Mouse (Mus musculus) megakaryocyte, embryonic 14.5 days (primary cell): ENCODE measurements around the gene Sik3. TPM values are rescaled to one million over a fixed set of nuclear protein-coding genes. Genes with fewer than 3 reads are reported as not detected.

Source experiments
- H3K27me3 ChIP-seq: replicated peaks from 2 replicates; pipeline ENCODE3; 2012; ENCODE audit warnings: inconsistent platforms
- H3K36me3 ChIP-seq: replicated peaks from 2 replicates; pipeline ENCODE3; 2012; ENCODE audit warnings: low read length, inconsistent platforms, mixed read lengths
- H3K4me1 ChIP-seq: 2 replicates; pipeline ENCODE4 v1.6.1; 2012; ENCODE audit warnings: inconsistent platforms
- H3K4me3 ChIP-seq: replicated peaks from 2 replicates; pipeline ENCODE3; 2012; ENCODE audit warnings: moderate library complexity, mild to moderate bottlenecking, inconsistent platforms
- H3K9me3 ChIP-seq: 2 replicates; pipeline ENCODE4 v1.6.1; 2012; ENCODE audit warnings: inconsistent platforms
- FLI1 ChIP-seq: IDR thresholded peaks from 2 replicates; pipeline ENCODE4 v1.6.1; 2012; ENCODE audit warnings: low read length, inconsistent platforms, mixed read lengths
- GATA1 ChIP-seq: IDR thresholded peaks from 3 replicates; pipeline ENCODE4 v1.6.1; 2012; ENCODE audit warnings: mixed read lengths, low read length, inconsistent platforms, borderline replicate concordance
- polyA plus RNA-seq: library from polyadenylated mRNA; stranded (reverse); fragments of >175 nt; gene quantifications from 2 replicates; pipeline ENCODE4 v1.2.3, GENCODE M21; 2012; ENCODE audit warnings: low replicate concordance; ENCODE audit not compliant: insufficient read depth

Sik3 gene
- polyA plus RNA-seq: 14.0 and 17.3 TPM in 2 replicates

GRCm38 (mm10) chr9:46012091-46013008, at the start of gene Sik3, which contains the start of gene Pafah1b2:
Sik3 (plus strand) TSS chr9:46012820.
Pafah1b2 (minus strand) TSS chr9:46012690.
- Histone ChIP-seq H3K36me3 (peaks cover 11% of the 10 kb centered on the region), H3K4me1 (peaks cover 70% of the 10 kb centered on the region), H3K9me3 (no peaks in the 10 kb centered on the region), H3K27me3 (no peaks in the 10 kb centered on the region), H3K4me3 (peak within 1 kb of the TSS; percentile 99)
- TF ChIP-seq GATA1: no peak
- no peak for TF ChIP-seq FLI1

DNA sequence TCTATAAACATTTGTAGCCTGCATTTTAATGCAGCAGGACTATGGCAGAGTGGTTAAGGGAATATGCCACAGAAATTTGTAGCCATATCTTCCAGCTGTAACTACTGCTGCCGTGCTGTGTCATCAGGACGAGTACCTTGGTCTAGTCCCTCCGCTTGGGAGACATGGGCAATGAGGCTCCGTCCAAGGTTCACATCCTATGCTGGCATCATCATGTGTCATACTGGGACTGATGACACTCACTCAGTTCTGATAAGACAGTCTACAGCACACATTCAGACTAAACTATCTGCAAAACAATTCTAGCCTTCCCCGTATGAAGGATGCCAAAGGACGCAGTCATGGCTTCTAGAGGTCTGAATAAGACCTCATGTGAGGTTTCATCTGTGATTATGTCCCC, 49.0 kb upstream of the Sik3 start:
- TF ChIP-seq FLI1 (no peak), GATA1 (no peak)

GRCm38 (mm10) chr9:45976884-45977283, 35.7 kb upstream of the Sik3 start:
- Histone ChIP-seq H3K27me3 (no peaks in the 10 kb centered on the region), H3K9me3 (no peaks in the 10 kb centered on the region), H3K36me3 (peaks cover 84% of the 10 kb centered on the region), H3K4me1 (peaks cover 44% of the 10 kb centered on the region), H3K4me3 (no peak overlapping the region)
- TF ChIP-seq FLI1 (no peak), GATA1 (no peak)

More for the DNA sequence above, 49.0 kb upstream of the Sik3 start:
- Histone ChIP-seq H3K4me1 (peaks cover 20% of the 10 kb centered on the region), H3K4me3 (no peak overlapping the region), H3K36me3 (peaks cover 92% of the 10 kb centered on the region), H3K27me3 (no peaks in the 10 kb centered on the region), H3K9me3 (no peaks in the 10 kb centered on the region)

DNA sequence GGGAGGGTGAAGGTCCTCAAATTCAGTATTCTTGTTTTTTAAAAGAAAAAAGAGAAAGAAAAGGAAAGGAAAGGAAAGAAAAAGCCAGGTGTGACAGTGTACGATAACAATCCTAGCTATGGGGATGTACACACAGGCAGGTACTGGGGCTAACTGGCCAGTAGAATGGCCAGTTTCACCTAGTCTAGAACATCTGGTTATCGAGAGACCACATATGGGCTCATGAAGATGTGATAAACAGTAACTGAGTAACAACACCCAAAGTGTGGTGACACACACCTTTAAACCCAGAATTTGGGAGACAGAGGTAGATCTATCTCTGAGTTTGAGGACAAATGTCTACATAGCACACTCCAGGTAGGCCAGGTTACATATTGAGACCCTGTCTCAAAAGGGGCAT, 32.8 kb upstream of the Sik3 start:
- peaks cover 64% of the 10 kb centered on the region for H3K36me3 ChIP-seq
- no peak for TF ChIP-seq GATA1
- TF ChIP-seq FLI1: no peak
- no peaks in the 10 kb centered on the region for H3K9me3 ChIP-seq
- H3K4me1 ChIP-seq: peaks cover 64% of the 10 kb centered on the region
- no peak overlapping the region for H3K4me3 ChIP-seq
- no peaks in the 10 kb centered on the region for H3K27me3 ChIP-seq

- H3K4me1 ChIP-seq: peaks cover 72% of the 10 kb centered on the region
- H3K27me3 ChIP-seq: no peaks in the 10 kb centered on the region
- TF ChIP-seq GATA1 (no peak), FLI1 (no peak)
- no peak overlapping the region for H3K4me3 ChIP-seq
- no peaks in the 10 kb centered on the region for H3K9me3 ChIP-seq
- H3K36me3 ChIP-seq: peaks cover 56% of the 10 kb centered on the region
These were observed 32.0 kb upstream of the Sik3 start for GRCm38 (mm10) chr9:45980611-45981010.

- Histone ChIP-seq H3K4me1 (peaks cover 78% of the 10 kb centered on the region), H3K9me3 (no peaks in the 10 kb centered on the region), H3K27me3 (no peaks in the 10 kb centered on the region), H3K4me3 (no peak overlapping the region), H3K36me3 (peaks cover 49% of the 10 kb centered on the region)
- TF ChIP-seq GATA1: no peak
- TF ChIP-seq FLI1: no peak
These were observed 31.3 kb upstream of the Sik3 start for GRCm38 (mm10) chr9:45981331-45981730.

GRCm38 (mm10) chr9:45983676-45984408, 28.8 kb upstream of the Sik3 start:
- TF ChIP-seq FLI1 (no peak), GATA1 (no peak)
- Histone ChIP-seq H3K27me3 (no peaks in the 10 kb centered on the region), H3K9me3 (no peaks in the 10 kb centered on the region), H3K4me1 (peaks cover 66% of the 10 kb centered on the region), H3K36me3 (peaks cover 25% of the 10 kb centered on the region), H3K4me3 (peak overlapping the region; percentile 98)

DNA sequence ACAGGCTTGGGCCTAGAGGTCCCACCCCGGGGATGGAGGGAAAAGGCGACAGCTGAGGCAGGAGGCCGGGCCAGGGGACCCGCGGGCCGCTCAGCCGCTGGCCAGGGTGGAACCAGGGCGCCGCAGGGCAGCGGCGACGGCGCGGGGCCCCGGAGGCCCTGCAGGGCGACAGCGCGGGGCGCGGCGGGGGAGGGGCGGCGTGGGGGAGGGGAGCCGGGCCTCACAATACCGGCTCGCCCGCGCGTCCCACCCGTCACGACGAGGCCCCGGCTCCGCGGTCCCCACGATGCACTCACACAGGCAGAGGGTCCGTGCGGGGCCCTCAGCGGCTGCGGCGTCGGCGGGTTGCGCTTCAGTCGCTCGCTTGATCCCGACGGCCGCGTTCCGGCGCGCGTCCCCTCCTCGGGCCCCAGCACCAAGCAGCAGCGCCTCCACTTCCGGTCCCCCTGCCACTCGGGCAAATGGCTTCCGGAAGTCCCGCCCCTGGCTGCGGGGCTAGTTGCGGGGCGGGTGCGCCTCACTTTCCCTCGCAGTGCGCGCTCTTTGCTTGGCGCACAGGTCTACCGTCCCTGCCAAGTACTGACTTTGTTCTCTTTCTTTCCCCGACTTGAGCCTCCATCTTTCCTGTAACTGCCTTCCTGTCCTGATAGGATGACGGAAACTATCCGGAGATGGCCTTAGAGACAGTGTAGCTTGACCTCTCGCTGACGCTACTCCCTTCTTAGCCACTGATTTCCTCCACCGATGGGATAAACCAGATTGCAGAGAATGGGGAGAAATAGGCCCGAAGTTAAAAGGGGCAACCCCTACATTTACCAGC, 28.0 kb upstream of the Sik3 start:
- no peaks in the 10 kb centered on the region for H3K9me3 ChIP-seq
- H3K4me3 ChIP-seq: peak overlapping the region; percentile 98
- peaks cover 59% of the 10 kb centered on the region for H3K4me1 ChIP-seq
- peak; percentile 77; the same call in 1 of the 2 replicates for TF ChIP-seq FLI1
- no peak for TF ChIP-seq GATA1
- H3K27me3 ChIP-seq: no peaks in the 10 kb centered on the region
- peaks cover 20% of the 10 kb centered on the region for H3K36me3 ChIP-seq

DNA sequence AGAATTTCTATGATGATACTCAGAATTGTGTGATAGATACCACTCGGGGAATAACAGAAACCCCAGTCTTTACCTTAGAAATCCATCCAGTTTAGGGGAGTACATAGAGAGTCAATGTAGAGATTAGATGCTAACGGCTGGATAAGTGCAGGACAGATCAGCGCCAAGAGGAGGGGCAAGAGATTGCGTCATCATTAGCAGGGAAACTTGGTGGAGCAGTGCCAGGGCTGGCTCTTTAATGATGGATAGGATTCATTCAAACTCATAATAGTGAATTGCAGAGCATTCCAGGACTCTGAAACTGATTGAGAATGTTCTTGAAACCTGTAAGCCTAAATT, 27.4 kb upstream of the Sik3 start:
- no peak for TF ChIP-seq GATA1
- no peak for TF ChIP-seq FLI1
- no peaks in the 10 kb centered on the region for H3K9me3 ChIP-seq
- H3K36me3 ChIP-seq: peaks cover 16% of the 10 kb centered on the region

DNA sequence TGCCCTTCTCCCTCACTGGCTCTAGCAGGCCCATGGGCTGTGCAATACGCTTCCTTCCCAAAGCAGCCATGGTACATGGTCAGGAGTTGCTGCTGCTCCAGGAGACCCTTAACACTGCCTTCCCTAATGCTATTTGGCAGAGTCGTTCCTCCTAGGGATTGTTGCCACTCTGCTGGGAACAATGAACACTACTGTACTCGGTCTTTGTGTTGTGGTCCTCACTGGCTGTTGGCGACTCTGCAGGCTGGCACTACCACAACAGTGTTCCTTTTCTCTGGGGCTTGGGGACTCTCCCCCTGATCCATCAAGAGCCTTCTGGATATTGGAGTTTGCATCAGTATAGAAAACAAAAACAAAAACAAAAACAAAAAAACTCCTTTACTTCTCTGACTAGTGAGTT, 13.6 kb upstream of the Sik3 start:
- Histone ChIP-seq H3K4me3 (no peak overlapping the region), H3K4me1 (peaks cover 7% of the 10 kb centered on the region), H3K36me3 (no peaks in the 10 kb centered on the region), H3K9me3 (no peaks in the 10 kb centered on the region), H3K27me3 (peaks cover 12% of the 10 kb centered on the region)
- TF ChIP-seq GATA1 (no peak), FLI1 (no peak)

More for the DNA sequence above, 27.4 kb upstream of the Sik3 start:
- H3K4me1 ChIP-seq: peaks cover 53% of the 10 kb centered on the region
- H3K4me3 ChIP-seq: peak overlapping the region; percentile 98
- H3K27me3 ChIP-seq: peaks cover 2% of the 10 kb centered on the region
